Mouse (Mus musculus) heart, postnatal 25 days (tissue): ENCODE results near the gene Aass. TPM values are rescaled to one million over a fixed set of nuclear protein-coding genes. Genes with fewer than 3 reads are reported as not detected.
A peak's percentile ranks its signal among the peaks of the same experiment; 100 is the strongest.
"Not testable (repeated sequence)": the region's sequence is repeated elsewhere in the genome, so short reads cannot be mapped to it uniquely, and the experiment has no call there.

Source experiments
- DNase-seq: peaks from one replicate; pipeline ENCODE4 v3.0.0; 2022; ENCODE audit warnings: low spot score
- intact Hi-C: fragments of 180-260 bp; cut with DNase I; formaldehyde crosslinking; loops from one replicate; pipeline ENCODE4 v1.15.1; 2025
- total RNA-seq, 2 experiments: library from RNA; stranded (reverse); gene quantifications; 2 replicates each; pipeline ENCODE4 v1.2.3; 2021

Aass gene
- under 1 TPM; 0.13 to 0.17 TPM for total RNA-seq

- intact Hi-C loops: no loop called here
- no peak for DNase-seq
Measured at GRCm38 (mm10) chr6:23132573-23133181, at the start of gene Aass. Gene Aass, minus strand, starts transcription at chr6:23132986.

GRCm38 (mm10) chr6:23180096-23180495 lies 47.3 kb upstream of the Aass start:
- no peak for DNase-seq
- intact Hi-C loops: loop anchor here (10.0 kb wide), 1 partner anchor 275 kb away; no protein-coding TSS in a partner anchor

GRCm38 (mm10) chr6:23163824-23164223 lies 31.0 kb upstream of the Aass start:
- intact Hi-C loops, DNase-seq: not testable (repeated sequence)

- intact Hi-C loops, DNase-seq: not testable (repeated sequence)
Measured at GRCm38 (mm10) chr6:23156357-23156756, 23.6 kb upstream of the Aass start.

GRCm38 (mm10) chr6:23153112-23153511 lies 20.3 kb upstream of the Aass start:
- no peak for DNase-seq
- intact Hi-C loops: no loop called here

GRCm38 (mm10) chr6:23147221-23147620 lies 14.4 kb upstream of the Aass start:
- intact Hi-C loops: no loop called here
- no peak for DNase-seq

- DNase-seq: no peak
- intact Hi-C loops: no loop called here
Measured at GRCm38 (mm10) chr6:23143980-23144379, 11.2 kb upstream of the Aass start.

- intact Hi-C loops: no loop called here
- DNase-seq: no peak
Measured at GRCm38 (mm10) chr6:23131015-23131414, 1.8 kb downstream of the Aass start.

- intact Hi-C loops: no loop called here
- peak; percentile 1 for DNase-seq
Measured at GRCm38 (mm10) chr6:23129201-23129600, 3.6 kb downstream of the Aass start.

GRCm38 (mm10) chr6:23126706-23127105 lies 6.1 kb downstream of the Aass start:
- no peak for DNase-seq
- intact Hi-C loops: no loop called here

GRCm38 (mm10) chr6:23125831-23126230 lies 7.0 kb downstream of the Aass start:
- intact Hi-C loops: no loop called here
- no peak for DNase-seq

GRCm38 (mm10) chr6:23124823-23125222 lies 8.0 kb downstream of the Aass start:
- DNase-seq: no peak
- intact Hi-C loops: loop anchor here (5.0 kb wide), 1 partner anchor 123 kb away; no protein-coding TSS in a partner anchor

GRCm38 (mm10) chr6:23122934-23123333 lies 9.9 kb downstream of the Aass start:
- DNase-seq: no peak
- intact Hi-C loops: loop anchor here (5.0 kb wide), 1 partner anchor 121 kb away; no protein-coding TSS in a partner anchor

GRCm38 (mm10) chr6:23114781-23115180 lies 18.0 kb downstream of the Aass start:
- intact Hi-C loops: no loop called here
- DNase-seq: no peak

GRCm38 (mm10) chr6:23107069-23107468 lies 25.7 kb downstream of the Aass start:
- no peak for DNase-seq
- intact Hi-C loops: no loop called here

- intact Hi-C loops: no loop called here
Measured at GRCm38 (mm10) chr6:23106373-23106772, 26.4 kb downstream of the Aass start.

GRCm38 (mm10) chr6:23090346-23091055 lies 42.3 kb downstream of the Aass start:
- intact Hi-C loops, DNase-seq: not testable (repeated sequence)

More at GRCm38 (mm10) chr6:23106373-23106772, 26.4 kb downstream of the Aass start:
- DNase-seq: no peak

- DNase-seq, intact Hi-C loops: not testable (repeated sequence)
Measured at GRCm38 (mm10) chr6:23089292-23089691, 43.5 kb downstream of the Aass start.

- no peak for DNase-seq
- intact Hi-C loops: no loop called here
Measured at GRCm38 (mm10) chr6:23084587-23085421, 48.0 kb downstream of the Aass start.

GRCm38 (mm10) chr6:23079991-23080680 lies 52.6 kb downstream of the Aass start:
- DNase-seq: no peak
- intact Hi-C loops: no loop called here
